Comparison of ENCODE assay signal across 10 mouse cellular contexts in the genomic region with DNA sequence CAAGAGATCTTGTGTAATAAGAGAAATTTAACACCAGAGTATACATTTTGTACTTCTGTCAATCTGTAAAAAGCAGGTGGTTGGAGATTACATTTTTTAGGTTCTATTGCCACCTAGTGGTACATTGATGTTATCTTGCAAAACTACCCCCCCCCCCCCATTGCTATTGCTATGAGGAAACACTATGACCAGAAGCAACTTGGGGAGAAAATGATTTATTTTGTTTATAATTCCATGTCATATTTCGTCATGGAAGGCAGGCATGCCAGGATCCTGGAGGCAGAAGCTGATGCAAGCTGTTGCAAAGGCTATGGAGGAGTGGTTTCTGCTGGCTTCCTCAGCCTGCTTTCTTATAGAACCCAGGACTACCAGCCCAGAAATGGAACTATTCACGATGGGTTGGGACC.
DNase-seq lines count a peak whose midpoint lies in the region; ATAC-seq and TF ChIP-seq lines count a peak whose summit lies in the region.
"Had no signal": no experiment of that assay in that cellular context is flagged by ENCODE, and none has a peak within 500 bp of the region (broad histone marks: within the 10 kb centered on the region; RNA-seq: fewer than 3 reads in every experiment).

No protein-coding gene starts in this region.

- no peaks in the 10 kb centered on the region for H3K27me3 ChIP-seq in embryonic facial prominence, embryonic 11.5 days (ENCODE audit: control insufficient read depth, insufficient read depth, low read length)
- H3K27me3 ChIP-seq in embryonic facial prominence, embryonic 10.5 days (replicated peaks; ENCODE audit: low read depth, poor library complexity, severe bottlenecking), result no peaks in the 10 kb centered on the region
- no peaks in the 10 kb centered on the region for H3K27me3 ChIP-seq in kidney, postnatal 0 days (ENCODE audit: insufficient read depth, low read length)
- no peaks in the 10 kb centered on the region for H3K27me3 ChIP-seq in hindbrain, embryonic 13.5 days
- H3K27me3 ChIP-seq: liver, embryonic 13.5 days had no signal

- no peaks in the 10 kb centered on the region for H3K36me3 ChIP-seq in embryonic facial prominence, embryonic 11.5 days (replicated peaks; ENCODE audit: control insufficient read depth, insufficient read depth, low read depth, low read length)
- H3K36me3 ChIP-seq in embryonic facial prominence, embryonic 10.5 days (replicated peaks), result no peaks in the 10 kb centered on the region
- no peaks in the 10 kb centered on the region for H3K36me3 ChIP-seq in kidney, postnatal 0 days (ENCODE audit: insufficient read depth, low read length)
- H3K36me3 ChIP-seq in hindbrain, embryonic 13.5 days, result no peaks in the 10 kb centered on the region
- H3K36me3 ChIP-seq: liver, embryonic 13.5 days had no signal

- peak; percentile 41 for DNase-seq in embryonic facial prominence, embryonic 11.5 days (ENCODE audit: low spot score)
- DNase-seq in embryonic facial prominence, embryonic 10.5 days (ENCODE audit: low spot score), result no peak
- DNase-seq in thymus, postnatal 0 days (ENCODE audit: low spot score), result peak; percentile 8
- no peak for DNase-seq in thymus, postnatal 14 days
- DNase-seq in kidney, postnatal 0 days (ENCODE audit: low spot score), result peak; percentile 59
- no peak for DNase-seq in spleen, postnatal 4 days (ENCODE audit: low spot score in 2 of 2)
- no peak for DNase-seq in gastrocnemius, postnatal 25 days
- DNase-seq: liver, embryonic 13.5 days had no signal

- no peaks in the 10 kb centered on the region for H3K9me3 ChIP-seq in embryonic facial prominence, embryonic 11.5 days (replicated peaks; ENCODE audit: control insufficient read depth, low read length)
- H3K9me3 ChIP-seq in embryonic facial prominence, embryonic 10.5 days, result no peaks in the 10 kb centered on the region
- no peaks in the 10 kb centered on the region for H3K9me3 ChIP-seq in kidney, postnatal 0 days (replicated peaks; ENCODE audit: low read length)
- H3K9me3 ChIP-seq in hindbrain, embryonic 13.5 days, result no peaks in the 10 kb centered on the region
- H3K9me3 ChIP-seq: liver, embryonic 13.5 days had no signal

- H3K27ac ChIP-seq in embryonic facial prominence, embryonic 11.5 days (replicated peaks; ENCODE audit: low read depth, low read length), result no peak overlapping the region
- no peak overlapping the region for H3K27ac ChIP-seq in embryonic facial prominence, embryonic 10.5 days (replicated peaks)
- no peak overlapping the region for H3K27ac ChIP-seq in kidney, postnatal 0 days
- no peak overlapping the region for H3K27ac ChIP-seq in hindbrain, embryonic 13.5 days
- H3K27ac ChIP-seq: liver, embryonic 13.5 days had no signal

- no peaks in the 10 kb centered on the region for H3K4me1 ChIP-seq in embryonic facial prominence, embryonic 11.5 days (ENCODE audit: control insufficient read depth, insufficient read depth, low read length)
- H3K4me1 ChIP-seq in embryonic facial prominence, embryonic 10.5 days, result no peaks in the 10 kb centered on the region
- H3K4me1 ChIP-seq in kidney, postnatal 0 days (replicated peaks; ENCODE audit: insufficient read depth, low read length), result no peaks in the 10 kb centered on the region
- H3K4me1 ChIP-seq in hindbrain, embryonic 13.5 days (replicated peaks), result no peaks in the 10 kb centered on the region
- H3K4me1 ChIP-seq: liver, embryonic 13.5 days had no signal

- no peak overlapping the region for H3K9ac ChIP-seq in embryonic facial prominence, embryonic 11.5 days (replicated peaks; ENCODE audit: low read length)
- H3K9ac ChIP-seq in kidney, postnatal 0 days (ENCODE audit: low read depth, low read length), result no peak overlapping the region
- no peak overlapping the region for H3K9ac ChIP-seq in hindbrain, embryonic 13.5 days
- H3K9ac ChIP-seq: liver, embryonic 13.5 days had no signal

- ATAC-seq in embryonic facial prominence, embryonic 11.5 days (replicated peaks; ENCODE audit: insufficient number of reproducible peaks, low FRiP score, low TSS enrichment, low read depth), result no peak
- peak; percentile 52; the same call in 1 of the 2 replicates for ATAC-seq in kidney, postnatal 0 days (replicated peaks; ENCODE audit: low FRiP score, low read depth)
- no peak for ATAC-seq in hindbrain, embryonic 13.5 days (ENCODE audit: low FRiP score)
- ATAC-seq: forebrain, embryonic 16.5 days had no signal

- no peak overlapping the region for H3K4me2 ChIP-seq in embryonic facial prominence, embryonic 11.5 days (ENCODE audit: low read depth, low read length)
- no peak overlapping the region for H3K4me2 ChIP-seq in kidney, postnatal 0 days (ENCODE audit: low read length)
- no peak overlapping the region for H3K4me2 ChIP-seq in hindbrain, embryonic 13.5 days
- H3K4me2 ChIP-seq: liver, embryonic 13.5 days had no signal

- WGBS in embryonic facial prominence, embryonic 11.5 days, result 44% methylated on average over 2 of the region's 2 CpGs
- WGBS in embryonic facial prominence, embryonic 10.5 days, result 58% methylated on average over 2 of the region's 2 CpGs
- WGBS in kidney, postnatal 0 days, result 46% methylated on average over 2 of the region's 2 CpGs
- WGBS in hindbrain, embryonic 13.5 days, result 57% methylated on average over 2 of the region's 2 CpGs

- H3K4me3 ChIP-seq in embryonic facial prominence, embryonic 11.5 days (ENCODE audit: low read depth, low read length), result no peak overlapping the region
- no peak overlapping the region for H3K4me3 ChIP-seq in embryonic facial prominence, embryonic 10.5 days
- H3K4me3 ChIP-seq in kidney, postnatal 0 days (replicated peaks; ENCODE audit: low read depth, low read length), result no peak overlapping the region
- H3K4me3 ChIP-seq in hindbrain, embryonic 13.5 days, result no peak overlapping the region
- H3K4me3 ChIP-seq: liver, embryonic 13.5 days had no signal

- peak; percentile 65 for TF ChIP-seq CTCF in kidney, postnatal 0 days (IDR thresholded peaks at IDR 0.05; ENCODE audit: low read depth)

Comparison
In these comparisons a context has a peak if more than half of its experiments do, and no peak if none do; other contexts are left out.
1. DNase-seq: peak in embryonic facial prominence, embryonic 11.5 days (single experiment), thymus, postnatal 0 days (single experiment) and kidney, postnatal 0 days (single experiment); none in embryonic facial prominence, embryonic 10.5 days (single experiment), thymus, postnatal 14 days (single experiment), spleen, postnatal 4 days (0 of 2) and gastrocnemius, postnatal 25 days (single experiment).